Mouse (Mus musculus): Measurements from ENCODE around the gene Zw10.

DNA sequence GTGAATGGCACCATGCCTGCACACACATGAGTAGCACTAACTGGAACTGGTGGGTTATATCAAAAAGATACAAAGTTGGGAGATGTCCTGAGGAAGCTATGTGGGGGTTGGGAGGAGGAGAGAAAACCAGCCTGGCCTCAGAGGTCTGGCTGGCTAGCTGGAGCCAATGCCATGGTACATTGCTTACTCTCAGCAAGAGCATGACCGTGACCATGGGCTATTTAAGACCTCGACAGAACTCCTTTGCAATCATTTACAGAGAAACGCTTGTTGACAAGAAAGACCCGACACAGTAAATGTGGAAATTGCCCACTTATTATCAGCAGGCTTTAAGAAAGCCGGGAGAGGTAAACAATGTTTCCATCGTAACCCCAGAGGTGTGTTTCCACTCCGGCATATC is 70.3 kb downstream of the Zw10 start:
- TF ChIP-seq CTCF (IDR thresholded peaks at IDR 0.05; ENCODE audit: low read depth) (no peak), EP300 (IDR thresholded peaks at IDR 0.05; ENCODE audit: low read depth) (no peak)

Data from liver, embryonic 14.5 days (tissue).